Mouse (Mus musculus): ENCODE measurements around the gene Dner. TPM values are rescaled to one million over a fixed set of nuclear protein-coding genes. Genes with fewer than 3 reads are reported as not detected.

Dner gene
- total RNA-seq, 2 experiments from 2014 or later, result 0.08 TPM; not detected in 1

DNA sequence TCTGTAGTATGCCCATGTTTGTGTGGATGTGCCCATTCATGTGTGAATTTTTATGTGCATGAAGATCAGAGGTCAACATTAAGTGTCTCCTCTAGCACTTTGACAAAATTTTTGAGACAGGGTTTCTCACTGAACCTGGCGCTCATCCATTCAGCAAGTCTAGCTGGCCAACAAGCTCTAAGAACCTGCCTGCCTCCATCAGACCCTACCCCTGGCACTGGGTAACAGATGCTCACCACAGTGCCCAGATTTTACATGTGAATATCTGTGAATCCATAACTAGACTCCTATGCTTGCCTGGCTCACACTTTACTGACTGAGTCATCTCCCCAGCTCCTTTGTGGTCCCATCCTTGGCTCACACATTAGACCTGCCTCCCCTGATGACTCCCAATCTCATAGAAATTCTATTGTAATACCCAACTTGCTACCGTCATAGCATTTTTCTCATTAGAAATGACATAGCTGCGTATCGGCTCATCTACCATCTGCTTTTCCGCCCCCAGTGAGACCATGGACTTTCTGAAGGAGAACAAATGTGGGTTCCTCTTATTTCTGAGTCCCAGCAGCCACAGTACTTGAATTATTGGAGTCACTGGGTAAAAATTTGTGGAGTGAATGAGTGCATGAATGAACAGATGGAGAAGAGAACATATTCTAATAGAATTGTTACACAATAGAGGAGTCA lies 231.9 kb downstream of the Dner start:
- intact Hi-C loops (cut with DNase I), result no loop called here
- no peak for DNase-seq

DNA sequence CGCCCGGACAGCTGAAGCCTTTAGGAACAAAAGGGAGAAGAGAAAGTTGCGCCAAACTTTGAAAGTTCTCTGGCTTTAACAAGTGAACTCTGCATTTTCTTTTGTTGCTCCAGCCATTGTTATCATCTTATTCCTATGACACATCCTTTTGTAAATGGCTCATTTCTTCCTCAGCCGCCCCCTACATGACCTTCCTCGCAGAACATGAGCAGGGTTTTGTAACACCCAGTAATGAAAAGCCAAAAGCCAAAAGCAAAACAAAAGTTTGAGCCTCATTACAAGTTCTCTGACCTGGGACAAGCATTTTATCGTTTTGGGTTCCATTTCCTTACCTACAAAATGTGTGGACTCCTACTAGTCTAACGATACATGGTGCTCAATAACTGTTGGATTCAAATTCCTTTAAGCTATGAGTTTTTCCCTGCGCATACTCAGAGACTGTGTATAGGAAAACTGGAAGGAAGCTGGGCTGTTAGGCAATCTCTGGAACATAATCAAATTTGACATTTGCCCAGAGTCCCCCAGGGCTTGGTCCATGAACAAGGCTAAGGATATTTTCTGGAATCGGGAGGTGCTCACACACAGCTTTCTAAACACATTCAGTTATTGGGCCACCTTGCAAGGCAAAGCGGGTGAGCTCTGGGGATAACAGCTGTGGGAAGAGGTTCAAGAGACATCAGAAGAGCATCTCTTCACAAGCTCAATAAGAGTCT lies 246.3 kb downstream of the Dner start:
- intact Hi-C loops (cut with DNase I), result no loop called here
- peak in 1 of 2 experiments; percentile 54 for DNase-seq

DNA sequence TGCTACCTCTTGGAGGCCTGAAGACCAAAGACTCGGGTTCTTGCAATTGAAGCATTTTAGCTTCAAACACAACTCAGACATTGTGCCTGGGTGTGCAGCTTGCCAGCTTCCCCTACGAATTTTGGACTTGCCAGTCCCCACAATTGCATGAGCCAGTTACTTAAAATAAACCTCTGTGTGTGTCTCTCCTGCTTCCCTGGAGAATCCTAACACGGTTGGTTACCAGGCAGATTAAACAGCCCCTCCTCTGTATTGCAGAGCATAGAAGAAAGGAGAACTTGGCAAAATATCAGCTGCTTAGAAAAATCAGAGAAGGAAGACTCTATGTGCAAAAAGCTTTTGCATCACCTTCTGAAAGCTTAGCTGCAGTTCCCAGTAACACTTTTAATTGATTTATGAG lies 252.4 kb downstream of the Dner start:
- DNase-seq, result no peak
- intact Hi-C loops (cut with DNase I), result no loop called here

DNA sequence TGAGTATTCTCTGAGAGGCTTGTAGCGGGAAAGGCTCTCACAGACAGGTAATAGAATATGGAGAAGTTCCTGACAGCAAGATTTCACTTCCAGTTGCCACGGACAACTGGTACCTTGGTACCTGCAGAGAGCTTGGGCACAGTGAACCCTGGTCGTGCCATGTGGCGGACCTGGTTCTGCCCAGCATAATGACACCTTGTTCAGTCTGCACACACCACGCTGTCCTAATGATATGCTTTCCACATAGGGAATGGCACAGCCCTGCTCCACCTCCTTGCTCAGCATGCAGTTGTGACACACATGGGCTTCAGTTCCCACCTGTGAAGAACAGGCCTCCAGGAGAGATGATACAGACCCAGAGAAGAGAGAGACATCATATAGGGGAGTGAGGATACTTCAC lies 253.0 kb downstream of the Dner start:
- DNase-seq, result no peak
- intact Hi-C loops (cut with DNase I), result no loop called here

DNA sequence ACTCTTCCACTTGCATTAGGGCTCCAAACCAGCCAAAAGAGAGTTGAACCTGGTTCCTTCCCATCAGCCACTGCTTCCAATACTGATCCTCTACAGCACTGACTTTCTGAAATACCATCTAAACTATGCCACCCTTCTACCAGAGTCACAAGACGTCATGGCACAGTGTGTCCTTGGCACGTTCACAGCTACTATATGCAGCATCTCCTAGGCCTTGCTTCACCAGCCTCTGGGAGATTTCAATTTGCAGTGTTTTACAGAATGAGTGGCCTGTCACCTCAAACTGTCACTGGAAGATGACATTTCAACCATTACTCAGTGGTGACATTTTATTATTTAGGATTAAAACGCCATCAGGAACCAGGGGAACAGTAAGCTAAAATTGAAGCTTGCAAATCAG lies 254.6 kb downstream of the Dner start:
- DNase-seq, result no peak
- intact Hi-C loops (cut with DNase I), result no loop called here

DNA sequence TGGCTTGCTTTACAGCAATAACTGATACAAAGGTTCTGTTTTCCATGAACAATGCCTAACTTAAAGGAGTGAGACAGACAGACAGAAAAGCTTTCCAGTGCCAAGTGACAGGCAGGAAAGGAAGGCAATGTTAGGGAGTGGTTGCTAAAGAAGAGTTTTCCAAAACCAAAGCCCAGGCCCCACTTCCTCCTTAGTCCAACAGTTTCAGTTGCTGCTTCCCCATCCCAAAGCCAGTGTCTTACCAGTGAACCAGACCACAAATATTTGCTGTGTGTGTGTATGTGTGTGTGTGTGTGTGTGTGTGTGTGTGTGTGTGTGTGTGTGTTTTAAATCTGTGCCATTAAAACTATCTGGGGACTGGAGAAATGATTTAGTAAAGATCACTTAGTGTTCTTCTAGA lies 258.5 kb downstream of the Dner start:
- intact Hi-C loops (cut with DNase I), result no loop called here

DNA sequence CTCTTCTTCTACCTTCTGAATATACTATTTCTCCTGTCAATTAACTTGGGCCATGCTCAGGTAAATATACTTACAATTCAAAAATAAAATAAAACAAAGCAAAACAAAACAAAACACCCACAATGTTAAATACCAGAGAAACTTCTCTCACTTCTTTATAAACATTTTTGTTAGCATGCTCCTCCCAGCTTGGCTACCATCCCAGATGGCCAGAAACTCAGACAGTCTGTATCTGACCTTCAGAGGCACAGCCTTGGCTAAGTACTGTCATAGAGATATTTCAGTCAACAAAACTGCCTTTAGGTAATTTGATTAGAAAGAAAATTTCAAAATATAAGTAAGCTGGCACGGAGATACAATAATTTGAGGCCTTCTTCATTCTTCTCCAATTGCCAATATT lies 259.7 kb downstream of the Dner start:
- DNase-seq, result no peak
- intact Hi-C loops (cut with DNase I), result no loop called here

More for the DNA sequence above, 258.5 kb downstream of the Dner start:
- no peak for DNase-seq

DNA sequence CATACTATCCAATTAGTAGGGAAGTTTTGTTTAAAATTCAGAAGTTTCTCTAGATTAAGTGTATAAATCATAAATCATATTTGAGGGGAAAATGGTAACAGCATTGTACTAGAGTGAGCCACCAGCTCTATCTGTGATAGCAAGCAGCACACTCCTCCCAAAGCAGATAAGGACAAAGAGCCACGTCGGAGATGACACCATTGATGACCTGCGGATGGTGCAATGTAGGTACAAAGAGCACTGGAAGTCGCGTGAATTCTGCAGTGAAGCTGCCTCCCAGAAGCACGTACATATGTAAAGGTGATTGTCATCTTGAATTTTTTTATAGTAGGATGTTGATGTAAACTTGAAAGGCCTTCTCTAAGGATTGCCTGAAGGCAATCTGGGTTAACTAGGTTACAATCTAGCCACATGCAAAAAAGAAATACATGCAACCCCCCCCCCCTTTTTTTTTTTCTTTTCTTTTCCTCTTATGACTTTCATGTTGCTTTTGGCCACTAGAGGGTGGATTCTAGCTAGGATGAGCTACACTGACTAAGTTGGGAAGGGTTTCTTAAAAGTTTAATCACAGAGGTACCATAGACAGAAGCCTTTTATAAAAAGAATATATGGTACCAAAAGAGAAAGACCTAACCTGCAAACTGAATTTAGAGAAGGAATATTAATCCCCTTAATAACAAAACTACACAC lies 262.6 kb downstream of the Dner start:
- no peak for DNase-seq
- intact Hi-C loops (cut with DNase I), result loop anchor here (1.0 kb wide), 1 partner anchor 149 kb away; no protein-coding TSS in a partner anchor

DNA sequence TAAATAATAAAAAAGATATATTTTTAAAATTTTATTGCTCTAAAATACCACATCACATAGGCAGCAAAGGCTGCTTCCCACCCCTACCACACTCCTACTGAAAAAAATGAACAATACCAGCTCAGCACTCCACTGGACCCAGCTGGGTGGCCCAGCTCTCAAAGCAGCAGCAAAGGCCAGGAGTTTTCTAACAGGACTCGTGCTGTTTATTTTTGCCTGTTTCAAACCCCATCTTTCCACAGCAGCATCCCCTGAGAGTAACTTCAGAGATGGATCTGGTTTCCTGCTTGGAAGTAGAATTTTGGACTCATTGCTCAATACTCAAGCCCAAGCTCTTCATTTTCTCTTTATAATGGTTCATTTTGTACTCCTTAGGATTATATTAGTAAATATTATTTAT lies 263.7 kb downstream of the Dner start:
- no peak for DNase-seq

DNA sequence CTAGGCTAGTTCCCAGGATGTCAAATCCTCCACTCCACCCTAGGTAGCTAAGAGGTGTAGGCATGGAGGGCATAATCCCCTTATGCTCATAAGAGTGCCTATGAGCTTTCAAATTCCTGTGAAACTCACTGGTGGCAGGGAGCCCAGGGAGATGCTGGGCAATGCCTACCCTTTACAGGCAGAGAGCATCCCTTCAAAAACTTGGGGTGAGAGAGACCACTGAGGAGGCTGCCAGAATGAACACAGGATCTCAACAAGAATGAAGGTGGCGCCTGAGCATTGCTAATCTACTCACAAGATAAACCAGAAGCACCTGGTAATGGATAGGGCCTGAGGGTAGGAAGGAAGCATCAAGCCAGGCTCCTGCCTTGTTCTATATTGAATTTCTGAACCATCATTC lies 267.7 kb downstream of the Dner start:
- no peak for DNase-seq
- intact Hi-C loops (cut with DNase I), result no loop called here

More for the DNA sequence above, 263.7 kb downstream of the Dner start:
- intact Hi-C loops (cut with DNase I), result no loop called here

DNA sequence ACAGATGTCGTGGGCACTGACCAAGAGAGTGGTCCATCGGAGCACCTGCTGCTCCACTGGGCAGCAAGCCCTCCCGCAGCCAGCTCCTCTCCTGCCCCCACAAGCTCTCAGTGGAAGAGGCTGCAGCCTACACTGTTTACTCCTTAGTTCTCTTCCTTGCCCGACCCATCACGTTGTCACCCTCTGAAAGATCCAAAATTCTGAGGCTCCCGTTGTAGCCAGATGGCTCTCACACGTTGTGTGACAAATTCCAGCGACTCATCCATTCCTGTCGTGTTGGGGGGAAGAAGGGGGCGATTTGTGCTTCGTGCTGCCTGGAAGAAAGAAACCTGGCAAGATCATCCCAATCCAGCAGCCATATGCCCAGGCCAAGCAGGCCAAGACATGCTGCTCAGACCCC lies 268.3 kb downstream of the Dner start:
- intact Hi-C loops (cut with DNase I), result no loop called here
- no peak for DNase-seq

DNA sequence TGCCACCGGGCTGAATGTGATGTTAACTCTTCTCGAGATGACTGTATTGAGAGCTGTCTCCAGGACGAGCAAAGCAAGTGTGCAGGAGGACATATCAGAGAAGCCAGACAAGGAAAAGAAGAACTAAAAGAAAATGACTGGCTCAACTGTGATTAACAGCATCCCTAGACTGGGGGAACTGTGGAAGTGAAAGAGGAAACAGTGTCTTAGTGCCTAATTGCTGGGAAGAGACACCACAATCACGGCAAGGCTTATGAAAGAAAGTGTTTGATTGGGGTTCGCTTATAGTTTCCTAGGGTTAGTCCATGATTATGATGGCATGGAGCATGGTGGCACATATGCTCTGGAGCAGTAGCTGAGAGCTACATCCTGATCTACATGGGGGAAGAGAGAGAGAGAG lies 269.3 kb downstream of the Dner start:
- no peak for DNase-seq
- intact Hi-C loops (cut with DNase I), result no loop called here

DNA sequence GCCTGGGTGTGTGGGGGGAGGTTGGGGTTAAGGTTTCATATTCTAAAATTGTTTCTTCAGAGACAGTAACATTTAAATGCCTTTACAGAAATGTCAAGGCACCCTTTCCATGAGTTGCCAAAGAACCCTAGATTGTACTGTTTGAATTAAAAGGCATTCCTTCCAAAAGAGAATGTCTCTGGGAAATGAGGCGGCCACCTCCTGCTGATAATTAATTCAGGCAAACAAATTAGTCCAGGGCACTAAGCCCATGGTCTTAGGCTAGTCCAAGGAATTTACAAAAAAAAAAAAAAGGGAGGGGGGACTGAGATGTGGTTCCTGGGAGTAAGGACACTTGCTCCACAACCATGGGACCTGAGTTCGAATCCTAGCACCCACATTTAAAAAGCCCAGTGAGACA lies 273.1 kb downstream of the Dner start:
- intact Hi-C loops (cut with DNase I), result no loop called here
- DNase-seq, result no peak

DNA sequence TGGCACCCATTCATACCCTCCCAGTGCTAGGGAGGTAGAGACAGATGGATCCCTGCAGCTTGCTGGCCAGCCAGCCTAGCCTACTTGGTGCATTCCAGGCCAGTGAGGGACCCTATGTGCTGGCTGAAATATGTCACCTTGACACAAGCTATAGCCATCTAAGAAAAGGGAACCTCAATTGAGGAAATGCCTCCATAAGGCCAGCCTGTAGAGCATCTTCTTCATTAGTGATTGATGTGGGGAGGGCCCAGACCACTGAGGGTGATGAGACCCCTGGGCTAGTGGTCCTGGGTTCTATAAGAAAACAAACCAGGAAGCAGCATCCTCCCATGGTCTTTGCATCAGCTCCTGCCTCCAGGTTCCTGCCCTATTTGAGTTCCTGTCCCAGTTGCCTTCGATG lies 274.2 kb downstream of the Dner start:
- no peak for DNase-seq
- intact Hi-C loops (cut with DNase I), result no loop called here

DNA sequence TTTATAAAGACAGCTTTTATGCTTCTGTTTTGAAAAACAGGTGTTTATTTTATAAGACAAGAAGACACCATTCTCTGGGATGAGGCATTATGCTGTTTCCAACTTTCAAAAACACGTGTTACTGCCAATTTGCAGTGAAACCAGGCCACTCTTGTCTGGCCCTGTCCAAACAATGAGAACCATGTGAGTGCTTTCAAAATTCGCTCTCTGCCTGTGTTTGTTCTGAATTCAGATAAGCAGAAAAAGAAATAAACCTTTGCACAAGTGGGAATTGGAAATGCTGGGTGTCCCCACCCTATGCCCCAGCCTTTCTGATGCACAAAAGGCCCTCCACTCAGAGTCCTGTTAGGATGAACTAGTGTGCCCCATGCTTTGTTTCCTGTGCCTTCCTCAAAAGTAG lies 276.6 kb downstream of the Dner start:
- DNase-seq, result no peak
- intact Hi-C loops (cut with DNase I), result no loop called here

DNA sequence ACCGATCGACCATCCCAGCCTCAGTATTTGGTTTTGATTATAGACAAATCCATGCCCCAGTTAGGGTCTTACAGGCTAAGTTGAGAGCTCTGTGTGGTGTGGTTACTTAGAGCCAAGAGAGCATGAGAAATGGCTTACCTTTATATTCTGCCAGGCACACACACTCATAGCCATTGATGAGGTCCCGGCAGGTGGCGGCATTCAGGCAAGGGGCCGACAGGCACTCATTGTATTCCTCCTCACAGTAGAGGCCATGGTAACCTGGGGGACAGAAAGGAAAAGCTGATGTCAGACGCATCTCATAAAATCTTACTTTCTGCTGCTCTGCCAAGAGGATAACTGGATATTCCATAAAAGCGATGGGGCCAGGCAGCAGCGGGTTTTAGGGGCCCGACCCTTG lies 277.5 kb downstream of the Dner start:
- DNase-seq, result no peak
- intact Hi-C loops (cut with DNase I), result no loop called here

DNA sequence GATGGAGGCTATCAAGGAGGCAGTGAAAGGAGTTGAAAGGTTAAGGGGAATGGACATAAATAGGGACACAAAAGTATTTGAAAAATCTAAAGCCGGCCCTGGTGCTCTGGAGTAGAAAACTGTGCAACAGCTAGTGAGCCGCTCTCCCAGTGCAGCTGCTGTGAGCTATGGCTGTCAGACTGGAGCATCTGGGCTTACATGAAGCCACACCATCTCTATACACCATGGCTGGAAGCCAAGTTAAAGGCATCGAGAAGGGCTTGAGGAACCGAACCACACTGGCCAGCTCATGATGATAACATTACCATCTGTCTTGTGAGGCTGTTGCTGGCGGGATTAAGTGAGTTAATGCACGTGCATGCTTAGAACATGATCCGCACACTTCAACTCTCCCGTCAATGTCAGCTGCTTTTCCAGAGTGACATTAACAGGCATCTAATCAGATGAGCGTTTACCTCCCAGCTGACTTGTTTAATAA lies 278.2 kb downstream of the Dner start:
- intact Hi-C loops (cut with DNase I), result no loop called here
- no peak for DNase-seq

DNA sequence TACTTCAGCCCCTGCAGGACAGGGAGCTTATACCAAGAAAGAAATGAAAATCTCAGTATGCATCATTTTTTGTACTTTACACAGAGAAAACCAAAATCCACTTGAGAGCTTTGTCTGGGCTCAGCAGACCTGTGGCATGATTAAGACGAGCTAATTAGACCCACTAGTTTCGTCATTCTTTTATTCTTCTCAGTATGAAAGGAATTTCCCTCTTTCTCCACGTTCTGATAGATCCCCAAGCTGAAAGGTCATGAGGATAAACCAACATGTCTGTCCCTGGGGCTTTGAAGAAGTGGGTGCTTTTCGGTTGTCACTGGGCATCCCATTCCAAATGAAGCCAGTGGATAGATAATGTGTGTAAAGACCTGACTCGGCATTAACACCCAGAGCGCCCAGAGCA lies 278.7 kb downstream of the Dner start:
- DNase-seq, result no peak
- intact Hi-C loops (cut with DNase I), result no loop called here

DNA sequence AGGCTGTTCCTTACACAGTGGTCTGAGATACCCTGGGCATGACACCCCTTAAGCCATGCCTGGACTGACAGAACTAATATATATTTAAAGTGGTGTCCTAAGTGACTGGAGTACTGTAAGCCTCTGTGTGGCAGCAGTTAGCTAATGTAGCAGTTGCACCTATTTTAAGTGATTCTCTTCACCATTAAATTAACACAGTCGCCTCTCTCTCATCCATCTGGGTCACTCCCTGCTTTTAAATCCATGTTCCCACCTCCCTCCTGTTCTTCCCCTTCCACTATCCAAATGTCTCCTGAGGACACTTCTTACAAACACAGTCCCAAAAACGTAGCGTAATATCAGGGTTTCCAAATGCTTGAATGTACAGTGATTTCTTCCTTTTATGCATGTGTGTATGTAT lies 281.6 kb downstream of the Dner start:
- intact Hi-C loops (cut with DNase I), result no loop called here
- no peak for DNase-seq

DNA sequence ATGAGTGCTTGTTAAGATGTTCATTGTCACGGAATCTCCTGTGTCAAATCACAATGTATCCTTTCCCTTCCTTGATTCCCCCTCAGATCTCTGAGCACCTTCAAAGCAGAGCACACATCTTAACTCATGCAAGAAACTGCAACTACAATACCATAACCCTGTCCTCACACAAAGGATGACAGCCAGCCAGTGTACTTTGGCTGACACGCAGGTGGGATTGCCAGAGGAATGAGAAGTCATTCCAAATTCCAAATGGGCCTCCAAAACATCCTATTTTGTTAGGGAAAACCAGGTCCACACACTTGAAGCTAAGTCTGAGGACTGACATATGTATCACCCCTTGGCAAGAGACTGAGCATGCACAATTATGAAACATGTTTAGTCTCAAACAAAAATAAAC lies 286.5 kb downstream of the Dner start:
- intact Hi-C loops (cut with DNase I), result no loop called here
- peak; percentile 29 to 39 for DNase-seq

DNA sequence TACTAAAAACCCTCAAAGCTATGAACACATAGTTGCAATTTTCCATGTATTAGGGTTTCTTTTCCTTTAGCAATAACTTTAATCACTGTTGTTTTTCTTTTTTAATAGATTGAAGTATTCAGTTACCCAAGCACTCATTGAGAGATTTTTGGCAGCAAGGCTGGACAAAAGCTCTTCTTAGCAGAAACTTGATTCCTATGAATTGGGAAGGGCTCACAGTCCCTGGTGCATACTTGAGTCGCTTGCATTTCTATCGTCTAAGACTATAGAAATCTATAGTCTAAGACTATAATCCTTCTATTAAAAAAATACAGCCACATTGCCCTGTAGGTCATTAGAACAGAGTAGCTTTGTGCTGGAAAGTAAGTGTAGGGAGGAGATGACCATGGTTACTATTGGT lies 287.1 kb downstream of the Dner start:
- DNase-seq, result no peak
- intact Hi-C loops (cut with DNase I), result no loop called here

DNA sequence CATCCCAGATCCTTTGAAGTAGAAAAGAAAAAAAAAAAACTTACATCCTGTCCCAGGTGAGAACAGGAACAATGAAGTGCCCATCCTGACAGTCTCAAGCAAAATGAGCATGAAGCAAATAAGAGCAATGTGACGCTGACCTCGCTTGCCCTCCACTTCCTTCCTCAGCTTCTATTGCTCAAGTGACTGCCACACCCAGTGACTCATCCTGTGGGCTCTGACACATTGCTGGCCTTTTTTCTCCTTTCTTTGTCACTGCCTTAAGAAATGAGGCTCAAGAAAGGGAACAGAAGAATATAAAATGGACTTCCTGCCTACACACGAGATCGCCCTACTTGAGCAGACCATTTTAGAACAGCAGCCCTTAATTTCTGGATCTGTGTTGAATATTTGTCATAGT lies 289.1 kb downstream of the Dner start:
- DNase-seq, result peak; percentile 60 to 62
- intact Hi-C loops (cut with DNase I), result no loop called here
